Mouse (Mus musculus) neural tube, embryonic 15.5 days (tissue): ENCODE measurements around the gene Zfp638. TPM values are rescaled to one million over a fixed set of nuclear protein-coding genes. Genes with fewer than 3 reads are reported as not detected.

Experiments
- polyA plus RNA-seq: library from polyadenylated mRNA; unstranded; fragments of >200 nt; fragmentation: Nextera tagmentation; extraction: Ambion mirVana; gene quantifications from 2 replicates; pipeline ENCODE4 v1.2.1, GENCODE M21; 2015

Gene Zfp638
- polyA plus RNA-seq, 1 experiment from 2014 or later = 69.3 TPM

Other genes with a start within 250 kb of the Zfp638 start
- not detected in 2 replicates for gene Clec4f, start 210.9 kb upstream of the Zfp638 start, polyA plus RNA-seq
- not detected in 2 replicates for gene Cd207, start 189.3 kb upstream of the Zfp638 start, polyA plus RNA-seq
- not detected in 2 replicates for gene Vax2, start 155.8 kb upstream of the Zfp638 start, polyA plus RNA-seq
- gene Atp6v1b1, start 124.1 kb upstream of the Zfp638 start, polyA plus RNA-seq = not detected in 2 replicates
- gene Ankrd53, start 104.5 kb upstream of the Zfp638 start, polyA plus RNA-seq = 0.19 TPM in 1 of 2 replicates, not detected in the other
- 72.3 and 73.2 TPM in 2 replicates for gene Tex261, start 91.3 kb upstream of the Zfp638 start, polyA plus RNA-seq
- 105 and 113 TPM in 2 replicates for gene Nagk, start 72.1 kb upstream of the Zfp638 start, polyA plus RNA-seq
- 26.1 and 27.6 TPM in 2 replicates for gene Paip2b, start 35.4 kb upstream of the Zfp638 start, polyA plus RNA-seq
- gene Dysf, start 141.5 kb downstream of the Zfp638 start, polyA plus RNA-seq = 2.3 and 4.2 TPM in 2 replicates